Mouse (Mus musculus) lung, adult 18-20 months (tissue): ENCODE measurements around the gene Prpf18.
A peak's percentile ranks its signal among the peaks of the same experiment; 100 is the strongest.
"Not testable (repeated sequence)": the region's sequence is repeated elsewhere in the genome, so short reads cannot be mapped to it uniquely, and the experiment has no call there.

Experiments used
- DNase-seq, 2 experiments: peaks; one replicate each; pipeline ENCODE4 v3.0.0; 2022; ENCODE audit warnings: mixed read lengths in 2 of 2

The Prpf18 gene

GRCm38 (mm10) chr2:4614276-4614929 is 37.5 kb downstream of the Prpf18 start:
- not testable (repeated sequence) for DNase-seq

GRCm38 (mm10) chr2:4611704-4612103 is 40.2 kb downstream of the Prpf18 start:
- DNase-seq, result no peak

- DNase-seq, result no peak
These were observed 40.6 kb downstream of the Prpf18 start for GRCm38 (mm10) chr2:4611295-4611694.

GRCm38 (mm10) chr2:4609433-4609832 is 42.5 kb downstream of the Prpf18 start:
- DNase-seq, result no peak

GRCm38 (mm10) chr2:4608253-4608652 is 43.7 kb downstream of the Prpf18 start:
- no peak for DNase-seq

GRCm38 (mm10) chr2:4606559-4606958 is 45.4 kb downstream of the Prpf18 start:
- no peak for DNase-seq

- no peak for DNase-seq
These were observed 48.5 kb downstream of the Prpf18 start for GRCm38 (mm10) chr2:4603361-4603945.

- peak; percentile 61 to 76 for DNase-seq
These were observed 50.7 kb downstream of the Prpf18 start for GRCm38 (mm10) chr2:4601034-4601890.

GRCm38 (mm10) chr2:4596992-4597391 is 54.9 kb downstream of the Prpf18 start:
- no peak for DNase-seq

GRCm38 (mm10) chr2:4593878-4594387 is 58.0 kb downstream of the Prpf18 start:
- DNase-seq, result no peak

GRCm38 (mm10) chr2:4593433-4593832 is 58.5 kb downstream of the Prpf18 start:
- peak; percentile 89 to 93 for DNase-seq

- no peak for DNase-seq
These were observed 59.2 kb downstream of the Prpf18 start for GRCm38 (mm10) chr2:4592666-4593065.

GRCm38 (mm10) chr2:4591647-4592046 is 60.3 kb downstream of the Prpf18 start:
- no peak for DNase-seq

GRCm38 (mm10) chr2:4587685-4588409 is 64.1 kb downstream of the Prpf18 start:
- DNase-seq, result no peak

- DNase-seq, result peak; percentile 52 to 76
These were observed 65.7 kb downstream of the Prpf18 start for GRCm38 (mm10) chr2:4586245-4586644.

- no peak for DNase-seq
These were observed 67.7 kb downstream of the Prpf18 start for GRCm38 (mm10) chr2:4584252-4584651.

GRCm38 (mm10) chr2:4582930-4583329 is 69.0 kb downstream of the Prpf18 start:
- no peak for DNase-seq

- DNase-seq, result no peak
These were observed 71.2 kb downstream of the Prpf18 start for GRCm38 (mm10) chr2:4580666-4581065.

- DNase-seq, result no peak
These were observed 72.4 kb downstream of the Prpf18 start for GRCm38 (mm10) chr2:4579357-4580068.

GRCm38 (mm10) chr2:4578291-4578690 is 73.6 kb downstream of the Prpf18 start:
- DNase-seq, result no peak

GRCm38 (mm10) chr2:4575975-4576374 is 75.9 kb downstream of the Prpf18 start:
- no peak for DNase-seq

- DNase-seq, result no peak
These were observed 76.8 kb downstream of the Prpf18 start for GRCm38 (mm10) chr2:4575163-4575562.
